Mouse (Mus musculus): ENCODE measurements around the gene Cep131.
A peak's percentile ranks its signal among the peaks of the same experiment; 100 is the strongest.

- TF ChIP-seq CTCF (IDR thresholded peaks at IDR 0.05; ENCODE audit: control insufficient read depth, insufficient read depth, low read length) (0 out of 2 replicates have a peak, but pooled peaks have one; percentile 11), POLR2A (IDR thresholded peaks at IDR 0.05; ENCODE audit: borderline replicate concordance, control insufficient read depth, low read depth, low read length) (peak; percentile 80; the same call in 1 of the 2 replicates)
Measured at GRCm38 (mm10) chr11:120098588-120099511, 12.2 kb upstream of the Cep131 start, which contains the start of the genes Tepsin and Ndufaf8.

All from bone marrow, adult 2 months (tissue).